Mouse (Mus musculus) stomach, postnatal 0 days (tissue): ENCODE data around the gene Samd8. TPM values are rescaled to one million over a fixed set of nuclear protein-coding genes. Genes with fewer than 3 reads are reported as not detected.

Experiments
- ATAC-seq: fragments of 200-750 bp; cut with Nextera tagmentation; 2 replicates; pipeline ENCODE4 v1.8.0; 2017; ENCODE audit not compliant: low FRiP score, low TSS enrichment
- DNase-seq: peaks from one replicate; pipeline ENCODE4 v3.0.0-alpha.2; 2016; ENCODE audit warnings: low spot score
- H3K27ac ChIP-seq: fragments of 300-500 bp; sonication (generic); replicated peaks from 2 replicates; pipeline ENCODE4 v1.5.1; 2014; ENCODE audit warnings: mild to moderate bottlenecking, control low read depth
- H3K27me3 ChIP-seq: fragments of 300-500 bp; sonication (generic); 2 replicates; pipeline ENCODE4 v1.6.1; 2014; ENCODE audit warnings: low read length; ENCODE audit not compliant: control insufficient read depth, insufficient read depth
- H3K36me3 ChIP-seq: fragments of 300-500 bp; sonication (generic); 2 replicates; pipeline ENCODE4 v1.6.1; 2014; ENCODE audit warnings: low read length, mixed read lengths; ENCODE audit not compliant: control insufficient read depth, insufficient read depth
- H3K4me1 ChIP-seq: fragments of 300-500 bp; sonication (generic); replicated peaks from 2 replicates; pipeline ENCODE4 v1.6.1; 2014; ENCODE audit warnings: antibody characterized with exemption; ENCODE audit not compliant: control insufficient read depth, insufficient read depth
- H3K4me2 ChIP-seq: fragments of 300-500 bp; sonication (generic); replicated peaks from 2 replicates; pipeline ENCODE4 v1.6.1; 2014; ENCODE audit warnings: low read depth, mild to moderate bottlenecking, control low read depth, moderate library complexity
- H3K4me3 ChIP-seq: fragments of 300-500 bp; sonication (generic); 2 replicates; pipeline ENCODE4 v1.5.1; 2014; ENCODE audit warnings: low read depth, low read length, control low read depth
- H3K9ac ChIP-seq: fragments of 300-500 bp; sonication (generic); 2 replicates; pipeline ENCODE4 v1.6.1; 2014; ENCODE audit warnings: mild to moderate bottlenecking, low read length, control low read depth, mixed read lengths
- H3K9me3 ChIP-seq: fragments of 300-500 bp; sonication (generic); 2 replicates; pipeline ENCODE4 v1.6.1; 2016; ENCODE audit warnings: low read length; ENCODE audit not compliant: control insufficient read depth
- CTCF ChIP-seq: IDR thresholded peaks from 2 replicates; pipeline ENCODE4 v1.5.1; 2016; ENCODE audit warnings: antibody characterized with exemption, low read depth, mild to moderate bottlenecking, moderate library complexity
- EP300 ChIP-seq: optimal IDR thresholded peaks from 2 replicates; pipeline ENCODE3; 2016; ENCODE audit warnings: antibody characterized with exemption
- WGBS: fragments of 180-500 bp; shearing (Covaris S2); extraction: QIAGEN DNeasy Blood & Tissue Kit; methylation state at CpG from one replicate; pipeline ENCODE4 v1.1.7; 2014; 5-methylcytosine and 5-hydroxymethylcytosine counted together
- polyA plus RNA-seq: library from polyadenylated mRNA; unstranded; fragments of >200 nt; fragmentation: Nextera tagmentation; extraction: Ambion mirVana; gene quantifications from 2 replicates; pipeline ENCODE4 v1.2.1, GENCODE M21; 2015

Samd8 gene
- polyA plus RNA-seq, 1 experiment from 2014 or later: 15.3 TPM

DNA sequence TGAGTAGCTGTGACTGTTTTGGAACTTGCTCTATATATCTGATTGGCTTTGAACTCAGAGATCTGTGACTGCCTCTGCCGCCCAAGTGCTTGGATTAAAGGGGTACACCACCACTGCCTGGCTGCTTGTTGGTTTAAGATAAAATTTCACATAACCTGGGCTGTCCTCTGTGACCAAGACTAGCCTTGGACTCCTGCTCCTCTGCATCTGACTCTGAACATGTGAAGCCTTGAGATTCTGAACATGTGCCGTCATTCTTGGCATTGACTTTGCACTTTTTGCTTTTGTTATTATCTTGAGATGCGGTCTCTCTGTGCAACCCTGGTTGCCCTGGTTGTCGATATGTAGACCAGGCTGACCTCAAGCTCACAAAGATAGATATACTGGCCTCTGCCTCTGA lies 41.4 kb downstream of the Samd8 start:
- Histone ChIP-seq H3K27me3 (no peaks in the 10 kb centered on the region), H3K4me1 (no peaks in the 10 kb centered on the region), H3K4me2 (no peak overlapping the region), H3K9me3 (no peaks in the 10 kb centered on the region), H3K4me3 (no peak overlapping the region), H3K36me3 (peaks cover 4% of the 10 kb centered on the region; the same call in 1 of the 2 replicates), H3K9ac (no peak overlapping the region), H3K27ac (no peak overlapping the region)
- ATAC-seq (no peak), DNase-seq (no peak)
- TF ChIP-seq CTCF: no peak
- TF ChIP-seq EP300: no peak
- WGBS: 89% methylated on average over 4 of the region's 4 CpGs

DNA sequence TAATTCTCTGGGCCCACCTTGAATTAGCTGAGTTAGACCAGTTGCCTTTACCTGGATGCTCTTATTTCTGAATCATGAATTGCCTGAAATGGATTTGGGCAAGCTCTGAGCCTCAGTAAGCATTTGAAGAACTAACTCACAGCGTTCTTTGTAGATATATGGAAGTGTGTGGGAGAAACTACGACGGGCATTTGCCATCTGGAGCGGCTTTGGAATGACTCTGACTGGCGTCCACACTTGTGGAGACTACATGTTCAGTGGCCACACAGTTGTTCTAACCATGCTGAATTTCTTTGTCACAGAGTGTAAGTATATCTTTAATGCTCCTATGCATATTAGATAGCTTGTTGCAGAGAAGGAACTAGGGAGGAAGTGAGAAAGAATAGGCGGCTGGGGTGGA lies 41.9 kb downstream of the Samd8 start:
- Histone ChIP-seq H3K36me3 (peaks cover 4% of the 10 kb centered on the region; the same call in 1 of the 2 replicates), H3K9me3 (no peaks in the 10 kb centered on the region), H3K4me3 (no peak overlapping the region), H3K4me2 (no peak overlapping the region), H3K4me1 (no peaks in the 10 kb centered on the region), H3K27ac (no peak overlapping the region), H3K27me3 (no peaks in the 10 kb centered on the region), H3K9ac (no peak overlapping the region)
- WGBS: 89% methylated on average over 6 of the region's 6 CpGs
- no peak for DNase-seq
- no peak for TF ChIP-seq EP300
- no peak for ATAC-seq

DNA sequence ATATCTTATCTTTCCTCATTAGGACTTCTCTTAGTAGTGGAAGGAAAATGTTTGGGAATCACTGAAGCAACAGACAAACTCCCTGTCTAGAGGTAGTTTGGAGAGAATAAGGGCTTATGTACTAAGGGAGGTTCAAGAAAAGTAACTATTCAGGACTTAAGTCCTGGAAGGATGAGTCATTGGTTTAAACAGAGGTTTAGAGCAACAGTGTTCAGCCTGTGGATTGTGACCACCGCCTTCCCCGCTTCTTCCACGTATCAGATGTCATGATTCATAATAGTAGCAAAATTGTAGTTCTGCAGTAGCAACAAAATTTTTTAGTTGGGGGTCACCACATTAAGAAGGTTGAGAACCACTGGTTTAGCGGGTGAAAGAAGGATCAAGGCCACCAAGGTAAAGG lies 50.3 kb downstream of the Samd8 start:
- peak; percentile 80 for ATAC-seq
- WGBS: 69% methylated on average over 4 of the region's 4 CpGs
- TF ChIP-seq EP300: no peak
- no peak for TF ChIP-seq CTCF

DNA sequence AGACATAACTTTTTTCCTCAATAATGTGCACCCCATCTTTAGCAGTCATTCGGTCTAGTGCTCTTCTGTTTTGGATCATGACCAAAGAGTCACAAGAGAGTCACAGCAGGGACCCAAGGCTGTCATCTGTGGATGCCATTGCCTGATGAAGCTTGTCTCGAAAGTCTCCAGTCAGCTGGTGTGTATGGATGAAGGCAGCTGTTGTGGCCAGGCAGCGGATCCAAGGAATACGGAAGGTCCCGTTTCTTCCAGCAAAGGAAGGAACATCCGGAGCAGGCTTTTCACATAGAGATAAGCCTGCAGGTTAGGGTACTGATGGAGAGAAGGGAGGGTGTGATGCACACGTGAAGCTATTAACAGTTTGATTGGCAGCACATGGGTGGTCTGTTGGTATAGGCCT lies 51.3 kb downstream of the Samd8 start:
- H3K4me1 ChIP-seq: no peaks in the 10 kb centered on the region
- no peak for TF ChIP-seq CTCF
- TF ChIP-seq EP300: no peak
- no peaks in the 10 kb centered on the region for H3K27me3 ChIP-seq
- H3K36me3 ChIP-seq: peaks cover 5% of the 10 kb centered on the region; the same call in 1 of the 2 replicates
- H3K9ac ChIP-seq: no peak overlapping the region
- DNase-seq: no peak
- WGBS: 80% methylated on average over 7 of the region's 7 CpGs
- ATAC-seq: no peak
- no peak overlapping the region for H3K4me3 ChIP-seq
- H3K27ac ChIP-seq: no peak overlapping the region
- H3K9me3 ChIP-seq: no peaks in the 10 kb centered on the region
- H3K4me2 ChIP-seq: no peak overlapping the region

More for the DNA sequence above, 50.3 kb downstream of the Samd8 start:
- H3K9ac ChIP-seq: no peak overlapping the region
- H3K4me1 ChIP-seq: no peaks in the 10 kb centered on the region
- no peak for DNase-seq
- peaks cover 5% of the 10 kb centered on the region; the same call in 1 of the 2 replicates for H3K36me3 ChIP-seq
- H3K27ac ChIP-seq: no peak overlapping the region
- H3K4me3 ChIP-seq: no peak overlapping the region
- no peaks in the 10 kb centered on the region for H3K27me3 ChIP-seq
- H3K9me3 ChIP-seq: no peaks in the 10 kb centered on the region
- H3K4me2 ChIP-seq: no peak overlapping the region

DNA sequence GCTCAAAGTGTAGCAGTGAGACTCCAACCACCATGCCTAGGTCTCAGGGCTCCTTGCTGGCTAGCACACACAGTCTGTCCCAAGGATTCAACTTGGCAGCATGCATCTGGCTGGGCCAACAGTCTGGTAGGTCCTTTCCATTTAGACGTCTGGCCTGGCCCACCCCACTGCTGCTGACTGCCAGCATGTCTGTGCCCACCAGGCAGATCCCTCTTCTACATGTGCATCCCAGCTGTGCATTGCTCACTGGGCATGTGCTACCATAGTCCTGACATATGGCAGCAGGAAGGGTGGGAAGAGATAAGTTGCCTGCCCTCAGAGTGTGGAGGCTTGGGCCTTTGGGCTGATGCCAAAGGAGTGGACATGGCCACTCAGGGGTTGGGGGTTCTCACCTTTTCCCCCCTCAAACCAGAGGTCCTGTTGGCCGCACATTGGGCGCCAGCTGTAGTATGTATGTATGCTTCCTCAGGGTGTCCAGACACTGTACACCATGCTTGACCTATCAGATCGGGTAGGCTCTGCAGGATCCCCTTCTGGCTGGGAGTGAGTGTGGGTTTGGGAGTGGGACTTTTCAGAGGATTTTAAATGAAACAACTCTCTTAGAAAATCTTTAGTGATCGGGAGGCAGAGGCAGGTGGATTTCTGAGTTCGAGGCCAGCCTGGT lies 52.3 kb downstream of the Samd8 start:
- TF ChIP-seq CTCF (no peak), EP300 (no peak)

DNA sequence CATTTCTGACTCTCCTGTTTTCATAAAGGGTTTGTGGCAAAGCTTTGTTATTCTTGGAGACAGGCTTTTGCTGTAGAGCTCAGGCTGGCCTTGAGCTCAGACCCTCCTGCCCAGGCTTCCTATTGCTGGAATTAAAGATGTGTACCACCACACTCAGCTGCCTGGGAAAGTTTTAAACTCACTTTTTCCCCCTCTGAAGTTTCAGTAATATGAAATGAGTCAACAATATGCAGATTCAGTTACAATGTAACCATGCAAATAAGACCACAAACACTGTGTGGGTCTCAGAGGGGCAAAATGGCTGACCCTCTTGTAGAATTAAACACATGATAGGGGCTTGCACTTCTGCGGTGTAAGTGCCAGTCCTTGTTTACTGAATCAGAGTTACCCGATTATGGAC lies 55.9 kb downstream of the Samd8 start:
- H3K4me3 ChIP-seq: no peak overlapping the region
- ATAC-seq (no peak), DNase-seq (no peak)
- H3K4me2 ChIP-seq: no peak overlapping the region
- TF ChIP-seq EP300 (no peak), CTCF (no peak)
- no peaks in the 10 kb centered on the region for H3K36me3 ChIP-seq
- no peaks in the 10 kb centered on the region for H3K4me1 ChIP-seq
- H3K27ac ChIP-seq: peak overlapping the region; percentile 77
- H3K9me3 ChIP-seq: no peaks in the 10 kb centered on the region
- no peaks in the 10 kb centered on the region for H3K27me3 ChIP-seq
- 32% methylated on average over 2 of the region's 2 CpGs for WGBS
- no peak overlapping the region for H3K9ac ChIP-seq

More for the DNA sequence above, 52.3 kb downstream of the Samd8 start:
- H3K4me3 ChIP-seq: no peak overlapping the region
- no peaks in the 10 kb centered on the region for H3K9me3 ChIP-seq
- ATAC-seq (no peak), DNase-seq (no peak)
- H3K27me3 ChIP-seq: no peaks in the 10 kb centered on the region
- no peaks in the 10 kb centered on the region for H3K4me1 ChIP-seq
- H3K4me2 ChIP-seq: no peak overlapping the region
- no peak overlapping the region for H3K27ac ChIP-seq
- H3K36me3 ChIP-seq: peaks cover 5% of the 10 kb centered on the region; the same call in 1 of the 2 replicates
- H3K9ac ChIP-seq: no peak overlapping the region
- WGBS: 94% methylated on average over 6 of the region's 6 CpGs
